Mouse (Mus musculus) bone marrow, adult 2 months (tissue): ENCODE data around the gene Phykpl.

Experiments
- CTCF ChIP-seq: fragments of 200-500 bp; IDR thresholded peaks from 2 replicates; pipeline ENCODE4 v1.5.1; 2011; ENCODE audit warnings: low read length, control low read depth; ENCODE audit not compliant: control insufficient read depth, insufficient read depth
- POLR2A ChIP-seq: fragments of 200-500 bp; IDR thresholded peaks from 2 replicates; pipeline ENCODE4 v1.6.1; 2011; ENCODE audit warnings: low read depth, mild to moderate bottlenecking, control low read depth, low read length, borderline replicate concordance; ENCODE audit not compliant: control insufficient read depth

- TF ChIP-seq CTCF (no peak), POLR2A (no peak; the same call in 1 of the 2 replicates)
Measured at GRCm38 (mm10) chr11:51607096-51607738, 22.7 kb downstream of the Phykpl start.
